Mouse (Mus musculus) megakaryocyte-erythroid progenitor cell, adult 5-6 weeks (primary cell): Measurements from ENCODE around the gene Cdx2. TPM values are rescaled to one million over a fixed set of nuclear protein-coding genes. Genes with fewer than 3 reads are reported as not detected.

ENCODE experiments used
- ATAC-seq: replicated peaks from 2 replicates; pipeline ENCODE4 v1.8.0; 2016; ENCODE audit warnings: mild to moderate bottlenecking, inconsistent platforms; ENCODE audit not compliant: severe bottlenecking, poor library complexity, low FRiP score, low TSS enrichment
- total RNA-seq, 2 experiments: library from RNA; stranded (forward) in 1 of 2; stranded (reverse) in 1 of 2; fragments of 200-1000, 215-1000 nt in 1 of 2; fragments of >200 nt in 1 of 2; fragmentation: Nextera tagmentation in 1 of 2; gene quantifications; 2 replicates each; pipeline ENCODE4 v1.2.3; 2014 to 2017

Cdx2 gene
- total RNA-seq, 2 experiments from 2014 or later, result not detected

- no peak for ATAC-seq
Observed at GRCm38 (mm10) chr5:147269371-147269770, 37.7 kb downstream of the Cdx2 start.

DNA sequence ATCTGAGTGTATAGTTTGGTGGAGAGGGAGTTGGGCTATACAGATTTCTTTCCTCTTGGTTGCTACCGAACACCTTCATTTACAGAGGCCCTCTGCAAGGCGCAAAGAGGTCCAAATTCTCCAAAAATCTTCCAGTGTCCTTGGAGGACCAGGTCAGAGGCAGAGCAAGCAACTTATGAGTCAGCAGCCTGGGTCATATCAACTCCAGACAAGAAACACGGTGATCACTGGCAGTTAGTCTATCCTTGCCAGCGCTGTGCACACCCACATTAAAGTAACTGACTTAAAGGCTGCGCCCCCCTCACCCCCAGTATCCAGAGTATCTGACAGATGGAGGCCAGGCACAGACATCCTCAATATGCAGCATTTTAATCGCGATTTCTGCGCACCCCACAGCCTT, 38.3 kb downstream of the Cdx2 start:
- ATAC-seq, result no peak

DNA sequence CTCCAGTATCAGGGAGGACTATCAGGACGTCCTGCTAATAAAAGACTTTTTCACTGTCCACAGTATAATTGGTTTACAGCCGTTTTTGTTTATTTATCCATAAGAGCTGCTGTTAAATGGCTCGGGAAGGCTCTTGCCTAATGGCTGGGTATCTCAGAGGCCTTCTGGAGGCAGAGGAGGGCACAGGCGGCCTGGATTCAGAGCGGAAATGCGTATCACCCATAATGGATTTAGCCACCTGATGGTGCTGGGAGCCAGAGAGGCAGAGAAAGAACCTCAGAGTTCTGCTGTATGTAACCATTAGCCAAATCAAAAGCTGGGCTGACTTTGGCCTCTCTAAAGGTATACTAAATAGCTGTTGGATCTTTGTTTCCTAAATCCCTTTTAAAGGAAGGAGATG, 39.6 kb downstream of the Cdx2 start:
- ATAC-seq, result no peak

GRCm38 (mm10) chr5:147263945-147264344, 43.1 kb downstream of the Cdx2 start:
- ATAC-seq, result no peak

GRCm38 (mm10) chr5:147261899-147262541, 45.0 kb downstream of the Cdx2 start:
- ATAC-seq, result no peak

DNA sequence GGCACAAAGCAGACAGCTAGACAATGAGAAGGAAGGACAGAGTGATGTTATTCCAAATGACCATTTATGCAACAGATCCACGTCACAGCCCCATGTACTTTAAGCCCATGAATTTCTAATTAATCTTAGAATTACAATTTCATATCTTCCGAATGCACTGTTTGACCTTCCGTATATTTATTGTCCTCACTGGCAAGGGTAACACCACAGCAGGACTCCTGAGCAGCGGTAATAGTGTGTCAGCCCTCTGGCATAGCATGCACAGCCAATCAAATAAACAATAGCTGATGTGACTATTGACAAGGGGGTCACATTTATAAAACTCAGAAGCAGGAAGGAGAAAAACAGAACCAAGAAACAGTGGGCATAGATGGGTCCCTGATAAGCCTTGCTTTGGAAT, 46.3 kb downstream of the Cdx2 start:
- ATAC-seq, result no peak

DNA sequence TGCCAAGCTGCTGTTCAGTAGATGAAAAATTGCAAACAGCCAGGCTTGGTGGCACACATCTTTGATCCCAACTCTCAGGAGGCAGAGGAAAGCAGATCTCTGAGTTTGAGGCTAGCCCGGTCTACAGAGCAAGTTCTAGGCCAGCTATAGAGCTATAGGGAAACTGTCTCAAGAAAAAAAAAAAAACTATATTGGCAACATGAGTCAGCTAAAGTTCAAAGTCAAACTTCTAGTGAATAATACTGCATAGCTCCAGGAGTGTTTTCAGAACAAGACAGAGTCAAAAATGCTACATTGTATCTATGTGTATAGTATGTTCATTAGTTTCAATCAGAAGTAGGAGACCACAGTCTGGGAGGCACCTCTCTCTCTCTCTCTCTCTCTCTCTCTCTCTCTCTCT, 46.9 kb downstream of the Cdx2 start:
- ATAC-seq, result no peak

Other genes starting within 250 kb of the Cdx2 start
- gene Lnx2, start 230.7 kb downstream of the Cdx2 start, total RNA-seq (2014; fragmentation: Nextera tagmentation), result 7.2 and 7.6 TPM in 2 replicates
- 3.3 and 7.9 TPM in 2 replicates for gene Lnx2, start 230.7 kb downstream of the Cdx2 start, total RNA-seq (2017)
- gene Polr1d, start 230.2 kb downstream of the Cdx2 start, total RNA-seq (2014; fragmentation: Nextera tagmentation), result 145 and 195 TPM in 2 replicates
- gene Polr1d, start 230.2 kb downstream of the Cdx2 start, total RNA-seq (2017), result 149 and 191 TPM in 2 replicates
- gene Gsx1, start 118.6 kb downstream of the Cdx2 start, total RNA-seq (2014; fragmentation: Nextera tagmentation), result not detected in 2 replicates
- gene Gsx1, start 118.6 kb downstream of the Cdx2 start, total RNA-seq (2017), result not detected in 2 replicates
- gene Pdx1, start 37.3 kb downstream of the Cdx2 start, total RNA-seq (2014; fragmentation: Nextera tagmentation), result not detected in 2 replicates
- gene Pdx1, start 37.3 kb downstream of the Cdx2 start, total RNA-seq (2017), result not detected in 2 replicates
- not detected in 2 replicates for gene Urad, start 15.2 kb upstream of the Cdx2 start, total RNA-seq (2014; fragmentation: Nextera tagmentation)
- gene Urad, start 15.2 kb upstream of the Cdx2 start, total RNA-seq (2017), result not detected in 2 replicates
- 0.37 and 1.7 TPM in 2 replicates for gene Flt3, start 93.2 kb upstream of the Cdx2 start, total RNA-seq (2014; fragmentation: Nextera tagmentation)
- 2.4 and 4.6 TPM in 2 replicates for gene Flt3, start 93.2 kb upstream of the Cdx2 start, total RNA-seq (2017)
- 279 and 362 TPM in 2 replicates for gene Pan3, start 122.9 kb upstream of the Cdx2 start, total RNA-seq (2014; fragmentation: Nextera tagmentation)
- gene Pan3, start 122.9 kb upstream of the Cdx2 start, total RNA-seq (2017), result 189 and 195 TPM in 2 replicates